Mouse (Mus musculus) CD4-positive helper T cell, adult 2 months (primary cell): ENCODE measurements around the gene 4930415O20Rik.
A peak's percentile ranks its signal among the peaks of the same experiment; 100 is the strongest.
"Not testable (repeated sequence)": the region's sequence is repeated elsewhere in the genome, so short reads cannot be mapped to it uniquely, and the experiment has no call there.

Experiments
- DNase-seq: peaks from one replicate; pipeline ENCODE4 v3.0.0-alpha.2; 2012; ENCODE audit warnings: low read depth, missing footprints, low spot score

The 4930415O20Rik gene

GRCm38 (mm10) chr15:98568256-98569033 lies 2.4 kb upstream of the 4930415O20Rik start:
- peak; percentile 22 for DNase-seq

- no peak for DNase-seq
Measured at GRCm38 (mm10) chr15:98569216-98569615, 1.6 kb upstream of the 4930415O20Rik start.

DNA sequence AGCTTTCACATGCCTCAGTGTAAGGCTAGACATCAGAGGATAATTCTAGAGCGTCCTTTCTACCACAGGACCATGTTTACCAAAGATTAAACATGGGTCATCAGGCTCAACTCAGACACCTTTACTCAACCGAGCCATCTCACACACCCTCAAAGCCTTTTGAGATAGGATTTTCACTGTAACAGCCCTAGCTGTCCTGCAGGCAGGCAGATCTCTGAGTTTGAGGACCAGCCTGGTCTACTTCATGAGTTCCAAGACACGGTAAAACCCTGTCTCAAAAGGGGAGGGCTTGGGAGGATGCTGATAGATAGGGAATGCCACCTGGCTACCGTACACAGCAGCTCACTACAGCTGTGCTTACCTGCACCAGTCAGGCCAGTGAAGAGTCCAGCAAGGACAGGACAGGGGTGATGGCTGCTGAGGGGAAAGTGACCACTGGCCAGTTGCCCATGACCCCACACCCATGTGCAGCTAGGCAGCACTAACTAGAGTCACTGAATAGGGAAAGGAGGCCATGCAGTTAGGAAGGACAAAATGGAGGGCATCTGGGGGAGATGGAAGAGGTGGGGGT lies 924 bp upstream of the 4930415O20Rik start:
- no peak for DNase-seq

DNA sequence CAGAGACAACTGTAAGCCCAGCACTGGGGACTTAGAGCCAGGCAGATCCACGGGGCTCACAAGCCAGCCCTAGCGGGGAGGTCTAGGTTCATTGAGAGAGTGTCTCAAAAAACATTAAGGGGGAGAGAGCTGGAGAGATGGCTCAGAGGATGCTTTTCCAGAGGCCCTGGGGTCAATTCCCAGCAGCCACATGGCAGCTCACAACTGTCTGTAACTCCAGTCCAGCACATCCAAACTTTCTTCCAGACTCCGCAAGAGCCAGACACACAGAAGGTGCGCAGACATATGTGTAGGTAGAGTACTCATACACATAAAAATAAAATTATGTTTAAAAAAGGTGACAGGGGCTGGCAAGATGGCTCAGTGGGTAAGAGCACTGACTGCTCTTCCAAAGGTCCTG lies 2.5 kb downstream of the 4930415O20Rik start:
- DNase-seq, result no peak

DNA sequence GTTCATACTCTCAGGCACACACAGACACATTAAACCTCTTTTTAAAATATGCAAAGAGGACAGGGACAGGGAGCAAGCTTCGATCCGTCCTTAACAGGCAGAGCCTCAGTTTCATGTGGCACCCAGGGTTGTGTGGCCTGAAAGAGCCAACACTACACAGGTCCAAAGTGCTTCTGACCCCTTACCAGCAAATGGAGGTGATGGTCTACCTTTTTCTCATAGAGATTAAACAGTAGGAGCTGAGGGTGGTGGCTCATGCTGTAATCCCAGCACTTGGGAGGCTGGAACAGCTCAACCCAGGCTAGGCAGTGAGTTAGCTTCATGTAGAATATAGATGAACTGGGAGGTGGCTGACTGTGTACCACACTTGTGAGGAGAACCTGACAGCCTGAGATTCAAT lies 8.5 kb downstream of the 4930415O20Rik start:
- DNase-seq, result no peak

DNA sequence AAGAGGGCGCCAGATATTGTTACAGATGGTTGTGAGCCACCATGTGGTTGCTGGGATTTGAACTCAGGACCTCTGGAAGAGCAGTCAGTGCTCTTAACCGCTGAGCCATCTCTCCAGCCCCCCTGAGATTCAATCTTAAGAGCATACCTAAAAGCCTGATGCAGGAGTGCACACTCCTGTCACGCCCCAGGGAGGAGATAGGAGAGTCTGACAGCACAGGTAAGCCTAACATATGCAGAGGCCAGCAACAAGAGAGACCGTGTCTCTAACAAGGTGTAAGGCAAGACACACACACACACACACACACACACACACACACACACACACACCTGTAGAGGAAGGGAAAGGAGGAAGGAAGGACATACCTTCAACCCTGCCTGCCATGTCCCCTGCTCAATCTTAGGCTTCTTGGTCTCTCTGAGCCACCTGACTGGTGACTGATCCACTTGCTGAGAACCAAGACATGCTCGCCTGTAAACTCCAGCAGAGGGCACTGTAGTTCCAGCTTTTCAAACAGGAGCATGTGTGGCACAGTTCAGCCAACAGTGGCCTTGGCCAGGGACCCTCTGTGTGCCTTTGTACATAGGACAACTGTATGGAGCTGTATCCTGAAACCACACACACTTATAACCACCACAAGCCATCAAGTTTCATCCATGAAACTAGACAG lies 9.1 kb downstream of the 4930415O20Rik start:
- DNase-seq, result peak; percentile 83

GRCm38 (mm10) chr15:98582410-98582809 lies 11.6 kb downstream of the 4930415O20Rik start:
- DNase-seq, result no peak

GRCm38 (mm10) chr15:98582996-98583395 lies 12.2 kb downstream of the 4930415O20Rik start:
- no peak for DNase-seq

GRCm38 (mm10) chr15:98585421-98585820 lies 14.6 kb downstream of the 4930415O20Rik start:
- no peak for DNase-seq

DNA sequence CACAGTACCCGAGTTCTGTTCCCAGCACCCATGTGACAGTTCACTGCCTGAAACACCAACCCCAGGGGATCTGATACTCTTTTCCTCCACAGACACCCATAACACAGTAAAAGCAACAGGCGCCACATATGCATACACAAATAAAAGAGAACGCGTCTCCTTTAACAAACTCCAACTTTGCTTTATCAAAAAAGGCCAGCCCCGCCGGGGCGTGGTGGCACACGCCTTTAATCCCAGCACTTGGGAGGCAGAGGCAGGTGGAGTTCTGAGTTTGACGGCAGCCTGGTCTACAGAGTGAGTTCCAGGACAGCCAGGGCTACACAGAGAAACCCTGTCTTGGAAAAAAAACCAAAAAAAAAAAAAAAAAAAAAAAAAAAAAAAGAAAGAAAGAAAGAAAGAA lies 15.3 kb downstream of the 4930415O20Rik start:
- not testable (repeated sequence) for DNase-seq

- peak; percentile 61 for DNase-seq
Measured at GRCm38 (mm10) chr15:98587751-98588150, 16.9 kb downstream of the 4930415O20Rik start.

GRCm38 (mm10) chr15:98589640-98590336 lies 19.0 kb downstream of the 4930415O20Rik start:
- DNase-seq, result peak; percentile 30

DNA sequence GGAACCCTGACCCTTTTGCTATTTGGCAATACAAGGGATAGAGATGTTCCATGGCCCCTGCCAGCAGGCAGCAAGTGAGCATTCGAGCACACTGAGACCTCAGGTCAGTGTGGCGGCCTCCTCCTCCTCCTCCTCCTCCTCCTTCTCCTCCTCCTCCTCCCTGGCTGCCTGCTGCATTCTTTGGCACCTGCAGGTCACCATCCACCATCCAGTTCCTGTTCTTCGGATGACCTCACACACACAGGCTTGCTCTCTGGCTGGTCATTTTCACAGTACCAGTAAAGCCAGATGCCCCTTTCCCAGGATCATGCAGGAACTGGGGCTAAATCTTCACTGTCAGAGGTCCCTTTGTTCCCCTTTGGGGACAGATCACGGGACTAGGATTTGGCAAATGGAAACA lies 20.6 kb downstream of the 4930415O20Rik start:
- no peak for DNase-seq

GRCm38 (mm10) chr15:98594193-98594592 lies 23.4 kb downstream of the 4930415O20Rik start:
- no peak for DNase-seq

GRCm38 (mm10) chr15:98595049-98595448 lies 24.2 kb downstream of the 4930415O20Rik start:
- no peak for DNase-seq

DNA sequence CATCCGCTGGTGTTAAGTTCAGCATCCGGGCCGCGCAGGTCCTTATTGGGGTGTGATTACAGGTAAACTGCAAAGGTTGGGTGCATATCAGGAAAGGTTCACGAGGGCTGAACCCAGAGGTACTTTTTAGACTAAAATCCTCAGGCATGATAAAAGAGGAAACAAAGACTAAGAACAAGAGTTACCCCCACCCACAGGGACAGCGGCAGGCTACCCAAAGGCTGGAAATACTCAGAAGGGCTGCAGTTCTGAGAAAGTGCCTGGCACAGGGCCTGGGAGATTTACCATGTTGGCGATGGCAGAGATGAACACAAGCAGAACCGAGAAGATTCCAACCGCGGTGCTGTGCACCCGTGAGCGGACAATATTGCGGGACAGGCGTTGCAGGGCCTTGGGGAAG lies 25.8 kb downstream of the 4930415O20Rik start:
- no peak for DNase-seq

DNA sequence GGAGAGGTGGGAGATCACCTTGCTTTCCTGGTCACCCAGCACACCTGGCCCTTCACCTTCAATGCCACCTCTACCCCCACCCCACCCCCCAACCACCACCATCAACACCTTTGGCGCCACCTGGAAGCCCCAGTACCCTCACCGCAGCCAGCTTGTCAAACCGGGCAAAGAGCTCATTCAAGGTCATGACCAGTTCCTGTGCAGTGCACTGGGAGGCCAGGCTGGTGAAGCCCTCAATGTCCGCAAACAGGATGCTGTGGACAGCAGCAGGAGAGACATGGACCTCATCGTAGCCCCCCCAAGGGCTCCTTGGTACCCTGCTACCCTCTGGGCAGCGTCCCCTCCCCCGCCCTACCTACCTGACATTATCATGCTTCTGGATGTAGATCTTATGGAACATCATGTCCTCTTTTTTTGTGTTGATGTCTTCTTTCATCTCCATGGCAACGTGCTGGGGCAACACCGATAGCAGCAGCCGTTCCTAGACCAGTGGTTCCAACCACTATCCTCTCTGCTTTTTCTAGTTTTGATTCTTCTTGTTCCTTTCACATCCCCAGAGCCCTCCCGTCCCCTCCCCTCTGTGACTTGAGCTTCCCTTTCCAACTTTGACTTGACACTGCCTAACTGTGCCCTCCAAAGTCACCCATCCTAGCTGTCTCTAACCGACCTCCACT lies 29.4 kb downstream of the 4930415O20Rik start:
- no peak for DNase-seq

- no peak for DNase-seq
Measured at GRCm38 (mm10) chr15:98601832-98602190, 31.0 kb downstream of the 4930415O20Rik start.

DNA sequence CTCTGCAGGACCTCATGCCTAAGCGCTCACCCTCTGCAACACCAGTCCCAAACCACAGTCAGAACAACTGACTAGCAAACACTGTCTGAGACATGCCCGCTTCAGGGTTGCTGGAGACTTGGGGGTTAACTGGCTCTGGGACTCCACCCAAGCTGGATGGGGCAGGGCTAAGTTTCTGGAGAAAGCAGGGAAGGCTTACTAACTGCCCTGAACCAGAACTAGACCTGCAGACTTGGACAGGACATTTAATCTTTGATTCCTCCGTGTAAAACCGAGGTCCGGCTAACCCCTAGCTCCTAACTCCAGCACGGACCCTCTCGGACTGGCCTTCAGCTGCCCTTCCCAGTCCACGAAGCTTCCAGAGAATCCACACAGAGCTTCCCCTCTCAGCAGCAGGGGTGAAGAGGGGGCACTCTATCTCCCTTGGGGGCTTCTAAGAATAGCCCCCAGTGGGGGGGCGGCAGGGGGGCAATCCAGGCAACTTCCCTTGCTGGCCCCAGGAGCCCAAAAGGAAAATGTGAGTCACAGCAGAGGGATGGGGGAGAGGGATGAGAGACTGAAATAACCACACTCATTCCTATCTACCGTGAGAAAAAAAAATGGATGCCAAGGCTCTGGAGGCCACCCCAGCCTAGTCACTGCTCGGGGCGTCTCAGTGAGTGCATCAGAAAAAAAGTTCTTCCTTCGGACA lies 31.5 kb downstream of the 4930415O20Rik start:
- DNase-seq, result no peak

DNA sequence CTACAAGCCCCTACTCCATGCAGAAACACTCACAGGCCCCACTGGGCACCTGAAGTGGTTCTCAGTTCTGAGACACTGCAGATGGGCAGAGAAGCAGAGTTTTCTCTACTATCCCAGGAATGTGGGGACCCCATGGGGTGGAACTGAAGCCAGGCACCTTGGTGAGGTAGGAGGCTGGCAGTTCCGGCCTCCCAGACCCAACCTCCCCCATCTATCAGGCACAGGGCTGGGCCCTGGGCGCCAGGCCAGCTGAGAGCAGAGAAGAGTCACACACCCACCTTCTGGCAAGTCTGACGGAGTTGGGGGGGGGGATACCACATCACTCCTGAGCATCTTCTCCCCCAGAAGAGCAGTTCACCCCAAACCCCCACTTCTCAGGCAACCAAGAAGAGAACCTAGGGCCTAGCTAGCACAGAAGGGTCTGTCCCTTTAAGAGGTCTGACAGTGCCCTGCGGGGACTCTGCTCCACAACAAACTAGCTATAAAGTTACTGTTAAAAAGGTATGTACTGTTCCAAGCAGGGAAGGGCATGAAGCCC lies 32.2 kb downstream of the 4930415O20Rik start:
- DNase-seq, result no peak
